Mouse (Mus musculus): Measurements from ENCODE around the gene Mtmr10.

DNA sequence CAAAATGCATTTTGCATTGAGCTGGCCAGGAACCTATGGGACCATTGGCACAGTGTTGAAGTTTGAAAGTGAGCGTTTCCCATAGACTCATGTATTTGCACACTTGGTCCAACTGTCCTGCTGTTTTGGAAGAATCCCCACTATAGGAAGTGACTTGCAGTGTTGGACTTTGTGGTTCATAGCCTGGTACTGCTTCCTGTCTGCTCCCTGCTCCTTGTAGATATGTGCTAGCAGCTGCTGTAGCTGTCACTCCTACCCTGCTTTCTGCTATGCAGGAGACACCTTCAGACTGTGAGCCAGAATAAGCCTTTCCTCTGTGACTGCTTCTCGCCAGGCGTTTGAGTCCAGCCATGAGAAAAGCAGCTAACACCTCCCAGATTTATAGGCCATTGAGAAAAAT is 43.9 kb downstream of the Mtmr10 start:
- no peak for TF ChIP-seq CTCF (conservative IDR thresholded peaks at IDR 0.05; ENCODE audit: insufficient read depth, insufficient read length, low read depth, low read length)
- no peak for TF ChIP-seq POLR2A (IDR thresholded peaks at IDR 0.05; ENCODE audit: low read depth, low read length)
